Mouse (Mus musculus) thymus, postnatal 10 days (tissue): ENCODE results near the gene Gm13285.
"Not testable (repeated sequence)": the region's sequence is repeated elsewhere in the genome, so short reads cannot be mapped to it uniquely, and the experiment has no call there.

ENCODE experiments used
- DNase-seq, 2 experiments: peaks; one replicate each; pipeline ENCODE4 v3.0.0; 2021; ENCODE audit warnings: low spot score in 2 of 2

Gene Gm13285

GRCm38 (mm10) chr4:88793936-88794675, 5.4 kb upstream of the Gm13285 start, which contains the start of gene Gm13275:
Gene Gm13275, plus strand, starts transcription at chr4:88794487.
- DNase-seq: peak; percentile 57 to 69

GRCm38 (mm10) chr4:88797097-88797496, 2.4 kb upstream of the Gm13285 start, which contains the start of gene Gm13279:
Gene Gm13279, plus strand, starts transcription at chr4:88797397.
- DNase-seq: not testable (repeated sequence)

DNA sequence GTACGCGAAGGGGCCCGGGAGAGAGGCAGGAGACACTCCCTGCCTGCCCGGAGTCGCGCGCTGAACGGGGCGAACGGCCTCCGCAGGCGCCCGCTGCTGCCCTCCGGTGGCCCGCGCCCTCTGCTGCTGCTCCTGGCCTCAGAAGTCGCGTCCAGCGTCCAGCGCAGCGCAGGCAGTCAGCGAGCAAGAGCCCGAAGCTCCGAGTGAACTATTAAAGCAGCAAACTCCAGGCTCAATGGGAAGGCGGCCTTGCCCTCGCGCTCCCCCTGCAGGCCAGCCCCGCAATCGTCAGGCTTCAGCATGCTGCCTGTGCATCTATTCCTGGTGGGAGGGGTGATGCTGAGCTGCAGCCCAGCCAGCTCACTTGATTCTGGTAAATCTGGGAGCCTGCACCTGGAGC, 3.5 kb downstream of the Gm13285 start, which contains the start of gene Gm13287:
TSS of gene Gm13287 (plus strand) at position 301 of the 400 bp plus-strand sequence.
- not testable (repeated sequence) for DNase-seq

DNA sequence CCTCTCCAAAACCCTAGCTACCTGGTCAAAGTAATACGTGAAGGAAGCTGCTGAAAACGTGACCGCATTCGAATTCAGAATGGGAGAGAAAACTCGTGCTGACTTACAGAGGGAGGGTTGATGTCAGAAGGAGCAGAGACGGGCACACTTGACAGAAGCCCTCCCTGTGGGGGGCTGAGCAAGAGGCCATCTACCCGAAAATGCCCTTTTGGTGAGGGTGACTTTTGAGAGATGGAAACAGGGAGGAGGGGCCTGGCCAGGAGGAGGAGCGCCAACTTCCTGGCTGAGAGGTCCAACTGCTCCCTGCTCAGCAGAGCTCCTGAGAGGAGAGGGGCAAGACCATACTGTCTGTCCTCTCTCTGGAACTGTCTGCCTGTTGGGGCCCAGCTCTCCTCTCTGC, 5.8 kb downstream of the Gm13285 start, which contains the start of gene Gm13288:
TSS of gene Gm13288 (plus strand) at position 301 of the 400 bp plus-strand sequence.
- not testable (repeated sequence) for DNase-seq

DNA sequence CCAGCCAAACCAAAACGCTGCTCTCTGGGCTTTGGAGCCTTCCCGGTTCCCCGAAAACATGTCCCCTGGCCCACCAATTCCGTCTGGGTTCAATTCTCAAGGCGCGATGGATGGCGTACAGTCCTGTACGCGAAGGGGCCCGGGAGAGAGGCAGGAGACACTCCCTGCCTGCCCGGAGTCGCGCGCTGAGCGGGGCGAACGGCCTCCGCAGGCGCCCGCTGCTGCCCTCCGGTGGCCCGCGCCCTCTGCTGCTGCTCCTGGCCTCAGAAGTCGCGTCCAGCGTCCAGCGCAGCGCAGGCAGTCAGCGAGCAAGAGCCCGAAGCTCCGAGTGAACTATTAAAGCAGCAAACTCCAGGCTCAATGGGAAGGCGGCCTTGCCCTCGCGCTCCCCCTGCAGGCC, 6.3 kb downstream of the Gm13285 start:
- DNase-seq: not testable (repeated sequence)

DNA sequence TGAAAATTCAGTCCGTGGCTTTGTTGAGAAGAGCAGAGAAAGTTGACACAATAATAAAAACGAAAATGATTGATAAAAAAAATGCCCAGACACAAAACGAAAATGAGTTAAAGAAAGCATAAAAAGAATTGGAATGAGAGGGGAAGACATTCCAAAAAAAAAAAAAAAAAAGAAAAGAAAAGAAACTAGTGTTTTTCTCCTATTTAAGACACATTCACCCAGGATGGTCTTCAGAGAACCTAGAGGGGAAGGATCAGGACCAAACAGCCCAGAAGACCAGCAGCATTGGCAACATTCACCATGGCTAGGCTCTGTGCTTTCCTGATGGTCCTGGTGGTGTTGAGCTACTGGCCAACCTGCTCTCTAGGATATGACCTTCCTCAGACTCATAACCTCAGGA, 16.5 kb downstream of the Gm13285 start, which contains the start of gene Ifna7:
TSS of gene Ifna7 (plus strand) at position 301 of the 400 bp plus-strand sequence.
- DNase-seq: no peak

- no peak for DNase-seq
These were observed 20.2 kb downstream of the Gm13285 start, which contains the start of gene Ifna11 for GRCm38 (mm10) chr4:88819659-88820058. Gene Ifna11, plus strand, starts transcription at chr4:88819959.

DNA sequence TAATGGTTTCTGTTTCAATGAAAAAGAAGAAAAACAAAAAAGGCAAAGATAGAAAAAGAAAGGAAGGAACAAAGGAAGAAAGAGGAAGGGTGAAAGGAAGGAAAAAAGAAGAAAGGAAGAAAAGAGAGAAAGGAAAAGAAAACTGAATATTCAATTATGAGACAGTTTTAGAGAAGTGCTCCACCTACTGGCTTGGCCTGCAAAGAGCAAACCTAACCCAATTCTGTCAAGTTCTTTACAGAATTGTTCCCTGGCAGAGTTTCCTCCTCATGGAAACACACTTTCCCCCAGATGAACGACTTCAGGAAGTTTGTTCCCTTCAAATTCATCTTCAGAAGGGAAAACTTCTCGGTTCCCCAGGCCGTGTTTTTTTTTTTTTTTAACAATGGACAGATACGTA, 23.5 kb downstream of the Gm13285 start:
- DNase-seq: peak in 1 of 2 experiments; percentile 22

- DNase-seq: not testable (repeated sequence)
These were observed 27.7 kb downstream of the Gm13285 start, which contains the start of gene Ifna6 for GRCm38 (mm10) chr4:88827116-88827515. Gene Ifna6, plus strand, starts transcription at chr4:88827416.

DNA sequence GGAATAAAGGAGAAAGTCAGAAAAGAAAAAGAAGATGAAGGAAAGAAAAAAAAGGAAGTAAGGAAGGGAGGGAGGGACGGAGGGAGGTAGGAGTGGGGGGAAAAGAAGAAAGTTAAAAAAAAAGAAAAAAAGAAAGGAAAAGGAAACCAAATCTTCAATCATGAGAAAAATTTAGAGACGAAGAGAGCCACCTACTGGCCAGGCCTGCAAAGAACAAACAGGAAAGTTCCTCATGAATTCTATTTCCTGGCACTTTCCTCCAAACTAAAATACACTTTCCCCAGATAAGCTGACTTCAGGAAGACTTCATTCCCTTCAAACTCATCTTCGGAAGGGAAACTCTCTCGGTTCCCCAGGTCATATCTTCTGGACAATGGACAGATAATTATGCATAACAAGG, 31.1 kb downstream of the Gm13285 start:
- DNase-seq: peak in 1 of 2 experiments; percentile 32

DNA sequence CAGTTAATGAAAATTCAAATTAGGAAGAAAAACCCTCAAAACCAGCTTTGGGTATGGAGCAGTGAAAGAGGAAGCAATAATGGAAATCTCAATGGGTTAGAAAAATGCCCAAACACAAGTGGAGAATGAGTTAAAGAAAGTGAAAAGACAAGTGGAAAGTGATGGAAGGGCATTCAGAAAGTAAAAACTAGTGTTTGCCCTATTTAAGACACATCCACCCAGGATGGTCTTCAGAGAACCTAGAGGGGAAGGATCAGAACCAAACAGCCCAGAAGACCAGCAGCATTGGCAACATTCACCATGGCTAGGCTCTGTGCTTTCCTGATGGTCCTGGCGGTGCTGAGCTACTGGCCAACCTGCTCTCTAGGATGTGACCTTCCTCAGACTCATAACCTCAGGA, 35.8 kb downstream of the Gm13285 start, which contains the start of gene Ifna5:
TSS of gene Ifna5 (plus strand) at position 301 of the 400 bp plus-strand sequence.
- not testable (repeated sequence) for DNase-seq

DNA sequence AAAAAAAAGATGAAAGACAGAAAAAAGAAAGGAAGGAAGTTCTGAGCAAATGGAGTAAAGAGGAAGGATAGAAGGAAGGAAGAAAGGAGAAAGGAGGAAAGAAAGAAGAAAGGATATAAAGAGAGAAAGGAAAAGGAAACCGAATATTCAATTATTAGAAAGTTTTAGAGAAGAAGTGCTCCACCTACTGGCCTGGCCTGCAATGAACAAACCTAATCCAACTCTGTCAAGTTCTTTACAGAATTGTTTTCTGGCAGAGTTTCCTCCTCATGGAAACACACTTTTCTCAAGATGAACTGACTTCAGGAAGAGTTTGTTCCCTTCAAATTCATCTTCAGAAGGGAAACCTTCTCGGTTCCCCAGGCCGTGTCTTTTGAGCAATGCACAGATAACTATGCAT, 39.4 kb downstream of the Gm13285 start:
- DNase-seq: no peak

- DNase-seq: no peak
These were observed 40.6 kb downstream of the Gm13285 start for GRCm38 (mm10) chr4:88840058-88840457.

DNA sequence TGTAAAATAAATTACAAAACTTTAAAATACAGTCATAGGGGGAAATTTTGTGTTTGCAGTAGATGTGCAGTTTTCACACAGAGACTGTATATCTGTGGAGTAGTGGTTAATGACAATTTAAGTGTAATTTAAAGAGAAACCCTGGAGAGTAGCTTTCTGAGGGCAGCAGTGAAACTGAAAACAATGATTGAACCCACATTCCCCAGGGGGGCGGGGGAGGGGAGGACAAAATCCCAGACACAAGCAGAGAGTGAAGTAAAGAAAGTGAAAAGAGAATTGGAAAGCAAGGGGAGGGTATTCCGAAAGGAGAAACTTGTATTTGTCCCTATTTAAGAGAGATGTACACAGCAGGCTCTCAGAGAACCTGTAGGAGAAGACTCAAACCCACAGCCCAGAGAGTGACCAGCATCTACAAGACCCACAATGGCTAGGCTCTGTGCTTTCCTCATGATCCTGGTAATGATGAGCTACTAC, 42.0 kb downstream of the Gm13285 start, which contains the start of gene Ifna4:
TSS of gene Ifna4 (plus strand) at position 424 of the 474 bp plus-strand sequence.
- DNase-seq: no peak

DNA sequence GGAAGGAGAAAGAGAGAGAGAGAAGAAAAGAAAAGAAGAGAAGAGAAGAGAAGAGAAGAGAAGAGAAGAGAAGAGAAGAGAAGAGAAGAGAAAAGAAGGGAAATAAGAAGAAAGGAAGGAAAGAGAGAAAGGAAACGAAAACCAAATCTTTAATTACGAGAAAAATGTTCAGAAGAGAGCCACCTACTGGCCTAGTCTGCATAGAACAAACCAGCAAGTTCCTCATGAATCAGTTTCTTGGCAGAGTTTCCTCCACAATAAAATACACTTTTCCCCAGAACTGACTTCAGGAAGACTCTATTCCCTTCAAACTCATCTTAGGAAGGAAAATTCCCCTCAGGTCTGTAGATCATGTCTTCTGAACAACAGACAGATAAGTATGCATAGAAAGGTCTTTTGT, 45.9 kb downstream of the Gm13285 start:
- no peak for DNase-seq

- no peak for DNase-seq
These were observed 50.2 kb downstream of the Gm13285 start, which contains the start of gene Ifna1 for GRCm38 (mm10) chr4:88849698-88850097. Gene Ifna1, plus strand, starts transcription at chr4:88850087.
